Mouse (Mus musculus) ES-E14 (cell line): ENCODE measurements at regions not wholly inside any gene's neighbourhood (a gene's known extent, or its start where the extent isn't known, plus 50 kb on each side); places are given as distances from the start of the nearest gene placed in this dataset.

Source experiments
- DNase-seq: peaks from one replicate; pipeline ENCODE4 v3.0.0-alpha.2; 2013; ENCODE audit warnings: low read depth, low spot score
- H3K27ac ChIP-seq: 2 replicates; pipeline ENCODE4 v1.5.1; 2012; ENCODE audit warnings: low read depth, mild to moderate bottlenecking, low read length, moderate library complexity, mixed read lengths; ENCODE audit not compliant: poor library complexity, insufficient read depth, severe bottlenecking
- H3K36me3 ChIP-seq: 2 replicates; pipeline ENCODE4 v1.6.1; 2012; ENCODE audit warnings: mild to moderate bottlenecking, low read length, moderate library complexity, mixed read lengths; ENCODE audit not compliant: control insufficient read depth, poor library complexity, insufficient read depth, severe bottlenecking
- H3K4me1 ChIP-seq, 2 experiments: fragments of 150-350 bp in 1 of 2; sonication (generic) in 1 of 2; 2 replicates each; pipeline ENCODE4 v1.6.1; 2012; ENCODE audit warnings: low read length in 2 of 2, mild to moderate bottlenecking in 1 of 2, mixed read lengths in 1 of 2; ENCODE audit not compliant: control insufficient read depth in 2 of 2, insufficient read depth in 2 of 2, poor library complexity in 1 of 2
- H3K4me3 ChIP-seq, 2 experiments: fragments of 150-350 bp in 1 of 2; sonication (generic) in 1 of 2; 2 replicates each; pipeline ENCODE4 v1.5.1; 2012; ENCODE audit warnings: low read length in 2 of 2, low read depth in 1 of 2, mild to moderate bottlenecking in 1 of 2, mixed read lengths in 1 of 2; ENCODE audit not compliant: insufficient read depth in 1 of 2, poor library complexity in 1 of 2, severe bottlenecking in 1 of 2
- H3K9ac ChIP-seq: 2 replicates; pipeline ENCODE4 v1.6.1; 2012; ENCODE audit warnings: low read depth, mild to moderate bottlenecking, low read length, mixed read lengths; ENCODE audit not compliant: poor library complexity, insufficient read depth, severe bottlenecking
- H3K9me3 ChIP-seq: fragments of 150-350 bp; sonication (generic); 2 replicates; pipeline ENCODE4 v1.6.1; 2012; ENCODE audit warnings: low read depth, mild to moderate bottlenecking, low read length; ENCODE audit not compliant: control insufficient read depth, insufficient read depth
- CHD2 ChIP-seq: IDR thresholded peaks from 2 replicates; pipeline ENCODE4 v1.6.1; 2014; ENCODE audit warnings: mild to moderate bottlenecking, low read depth, low read length, inconsistent platforms
- HCFC1 ChIP-seq: IDR thresholded peaks from 2 replicates; pipeline ENCODE4 v1.6.1; 2012; ENCODE audit warnings: low read length, inconsistent platforms, borderline replicate concordance; ENCODE audit not compliant: insufficient read depth
- MAFK ChIP-seq: IDR thresholded peaks from 2 replicates; pipeline ENCODE4 v1.6.1; 2014; ENCODE audit warnings: mild to moderate bottlenecking, low read depth, low read length, inconsistent platforms; ENCODE audit not compliant: insufficient read depth
- ZC3H11A ChIP-seq: IDR thresholded peaks from 2 replicates; pipeline ENCODE4 v1.6.1; 2012; ENCODE audit warnings: low read depth, mild to moderate bottlenecking, inconsistent platforms, low read length, borderline replicate concordance
- ZNF384 ChIP-seq: IDR thresholded peaks from 2 replicates; pipeline ENCODE4 v1.6.1; 2012; ENCODE audit warnings: low read depth, low read length, inconsistent platforms
- in situ Hi-C, 2 experiments: fragments of 600-800 bp; cut with MboI; formaldehyde crosslinking; loops; one replicate each; pipeline ENCODE4 v1.15.1; 2025; ENCODE audit warnings: low sequenced_read_pairs in 2 of 2, inconsistent platforms in 1 of 2; ENCODE audit not compliant: unreplicated experiment in 2 of 2

DNA sequence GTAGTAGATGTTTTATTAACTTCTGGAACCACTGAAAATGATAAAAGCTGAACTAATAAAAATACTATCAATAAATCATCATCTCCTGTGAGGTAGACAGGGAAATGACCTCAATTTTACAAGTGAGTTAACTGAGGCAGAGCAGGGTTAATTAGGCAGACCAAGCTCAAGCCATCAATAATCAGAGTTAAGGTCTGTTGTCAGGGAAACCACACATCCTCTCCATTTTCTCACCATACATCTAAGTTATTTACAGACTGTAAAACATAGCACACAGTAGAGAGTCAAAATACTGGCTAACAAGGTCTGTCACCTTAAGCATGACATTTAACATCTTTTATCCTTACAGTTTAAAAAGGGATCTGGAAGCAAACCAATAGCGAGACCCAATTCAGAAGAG is 1242.5 kb upstream of the Flrt2 start:
- no peak for DNase-seq
- TF ChIP-seq ZC3H11A: no peak
- TF ChIP-seq HCFC1: no peak
- no peak for TF ChIP-seq MAFK
- no peak for TF ChIP-seq CHD2
- H3K9me3 ChIP-seq: no peaks in the 10 kb centered on the region
- H3K9ac ChIP-seq: no peak overlapping the region
- H3K36me3 ChIP-seq: no peaks in the 10 kb centered on the region
- no peak overlapping the region for H3K4me3 ChIP-seq
- H3K4me1 ChIP-seq: no peaks in the 10 kb centered on the region
- no peak overlapping the region for H3K27ac ChIP-seq
- in situ Hi-C loops: no loop called here

DNA sequence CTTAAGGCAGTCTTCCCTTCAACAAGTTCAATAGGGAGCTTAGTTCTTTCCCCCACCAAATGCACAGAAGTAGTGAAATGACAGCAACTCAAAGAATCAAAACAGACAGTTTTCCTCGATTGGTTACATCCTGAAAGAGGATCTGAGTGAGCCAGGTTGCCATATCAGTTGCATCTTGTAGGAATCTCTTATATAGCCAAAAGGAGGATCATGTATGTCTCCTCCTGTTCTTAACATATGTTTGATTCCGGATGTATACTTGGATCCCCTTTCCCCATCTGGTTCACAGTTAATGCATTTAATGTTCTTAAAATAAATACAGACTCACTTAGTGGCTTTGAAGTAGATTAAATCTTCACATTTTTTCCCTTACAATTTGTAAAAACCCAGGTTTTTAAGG is 1224.0 kb upstream of the Flrt2 start:
- in situ Hi-C loops: no loop called here
- DNase-seq: no peak

DNA sequence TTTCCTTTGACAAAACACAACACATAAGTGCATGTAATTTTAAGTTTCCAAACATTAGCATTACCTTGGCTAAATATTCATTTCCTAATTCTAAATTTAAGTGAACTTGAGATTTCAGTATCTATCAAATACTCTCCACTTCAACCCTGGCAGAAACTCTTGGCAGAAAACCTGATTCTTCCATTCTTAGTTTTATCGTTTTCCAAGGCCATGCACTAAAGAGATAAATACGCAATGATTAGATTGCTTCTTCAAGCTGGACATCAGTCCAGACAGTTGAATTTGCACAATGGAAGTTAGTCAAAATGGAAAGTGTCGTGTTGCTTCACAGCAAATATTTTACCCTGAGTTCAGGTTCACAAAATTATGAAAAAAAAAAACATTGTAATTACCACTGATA is 1223.4 kb upstream of the Flrt2 start:
- Histone ChIP-seq H3K36me3 (no peaks in the 10 kb centered on the region), H3K4me1 (no peaks in the 10 kb centered on the region), H3K27ac (no peak overlapping the region), H3K9me3 (no peaks in the 10 kb centered on the region), H3K4me3 (no peak overlapping the region), H3K9ac (no peak overlapping the region)
- in situ Hi-C loops: no loop called here
- no peak for DNase-seq
- TF ChIP-seq HCFC1: no peak

More for the DNA sequence above, 1224.0 kb upstream of the Flrt2 start:
- Histone ChIP-seq H3K36me3 (no peaks in the 10 kb centered on the region), H3K9me3 (no peaks in the 10 kb centered on the region), H3K9ac (no peak overlapping the region), H3K27ac (no peak overlapping the region), H3K4me1 (no peaks in the 10 kb centered on the region), H3K4me3 (no peak overlapping the region)
- TF ChIP-seq ZC3H11A: no peak

- no peak overlapping the region for H3K27ac ChIP-seq
- no peak overlapping the region for H3K4me3 ChIP-seq
- no peaks in the 10 kb centered on the region for H3K9me3 ChIP-seq
- TF ChIP-seq CHD2 (no peak), ZNF384 (no peak), ZC3H11A (no peak), MAFK (no peak), HCFC1 (no peak)
- no peak overlapping the region for H3K9ac ChIP-seq
- in situ Hi-C loops: no loop called here
- no peak for DNase-seq
- H3K4me1 ChIP-seq: no peaks in the 10 kb centered on the region
- no peaks in the 10 kb centered on the region for H3K36me3 ChIP-seq
These were observed 1222.2 kb upstream of the Flrt2 start for GRCm38 (mm10) chr12:94469850-94470249.

DNA sequence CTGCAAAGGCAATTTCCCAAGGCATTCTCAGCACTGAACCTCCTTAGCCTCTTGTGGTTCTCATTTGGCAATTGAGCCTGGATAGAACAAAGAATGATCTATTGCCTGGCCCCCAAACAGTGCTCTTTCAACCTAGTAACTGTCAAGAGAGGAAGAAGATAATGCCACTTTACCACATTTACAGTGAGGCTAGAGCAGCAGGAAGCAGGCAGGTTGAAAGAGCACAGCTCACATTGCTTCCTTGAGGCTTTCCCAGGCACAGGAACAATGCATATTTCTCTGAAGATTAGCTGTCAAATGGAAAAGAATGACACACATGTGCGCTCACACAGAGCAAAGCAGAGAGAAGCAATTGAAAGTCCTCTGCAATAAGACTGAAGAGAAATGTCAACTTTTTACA is 1221.0 kb upstream of the Flrt2 start:
- TF ChIP-seq CHD2: no peak
- TF ChIP-seq ZNF384: no peak
- TF ChIP-seq MAFK: no peak
- no peak for TF ChIP-seq HCFC1
- no peak for TF ChIP-seq ZC3H11A
- in situ Hi-C loops: no loop called here
- H3K4me3 ChIP-seq: no peak overlapping the region
- no peak for DNase-seq
- no peak overlapping the region for H3K9ac ChIP-seq
- no peaks in the 10 kb centered on the region for H3K4me1 ChIP-seq
- no peak overlapping the region for H3K27ac ChIP-seq
- no peaks in the 10 kb centered on the region for H3K9me3 ChIP-seq
- no peaks in the 10 kb centered on the region for H3K36me3 ChIP-seq
